Mouse (Mus musculus) heart, embryonic 10.5 days (tissue): ENCODE measurements at regions not wholly inside any gene's neighbourhood (a gene's known extent, or its start where the extent isn't known, plus 50 kb on each side); places are given as distances from the start of the nearest gene placed in this dataset.

Source experiments
- DNase-seq: peaks from one replicate; pipeline ENCODE4 v3.0.0-alpha.2; 2017; ENCODE audit warnings: low spot score
- H3K27ac ChIP-seq: fragments of 300-500 bp; sonication (generic); 2 replicates; pipeline ENCODE4 v1.5.1; 2016; ENCODE audit warnings: mild to moderate bottlenecking
- H3K27me3 ChIP-seq: fragments of 300-500 bp; sonication (generic); 2 replicates; pipeline ENCODE4 v1.6.1; 2016; ENCODE audit warnings: mild to moderate bottlenecking; ENCODE audit not compliant: poor library complexity, insufficient read depth, severe bottlenecking
- H3K36me3 ChIP-seq: fragments of 300-500 bp; sonication (generic); 2 replicates; pipeline ENCODE4 v1.6.1; 2016; ENCODE audit warnings: mild to moderate bottlenecking, moderate library complexity
- H3K4me1 ChIP-seq: fragments of 300-500 bp; sonication (generic); 2 replicates; pipeline ENCODE4 v1.6.1; 2016; ENCODE audit warnings: mild to moderate bottlenecking
- H3K4me3 ChIP-seq: fragments of 300-500 bp; sonication (generic); 2 replicates; pipeline ENCODE4 v1.5.1; 2016; ENCODE audit warnings: mild to moderate bottlenecking, moderate library complexity
- H3K9me3 ChIP-seq: fragments of 300-500 bp; sonication (generic); 2 replicates; pipeline ENCODE4 v1.6.1; 2016; ENCODE audit warnings: mild to moderate bottlenecking, moderate library complexity
- WGBS: fragments of 180-500 bp; shearing (Covaris S2); methylation state at CpG from one replicate; pipeline ENCODE4 v1.1.7; 2016; 5-methylcytosine and 5-hydroxymethylcytosine counted together

- H3K4me3 ChIP-seq = no peak overlapping the region
- 19% methylated on average over 6 of the region's 6 CpGs for WGBS
- H3K9me3 ChIP-seq = no peaks in the 10 kb centered on the region
- H3K27ac ChIP-seq = no peak overlapping the region
- no peaks in the 10 kb centered on the region for H3K27me3 ChIP-seq
- DNase-seq = no peak
- no peaks in the 10 kb centered on the region for H3K4me1 ChIP-seq
- no peaks in the 10 kb centered on the region for H3K36me3 ChIP-seq
Measured at GRCm38 (mm10) chr5:121078531-121078930, 68.6 kb upstream of the Rph3a start.

- H3K4me1 ChIP-seq = no peaks in the 10 kb centered on the region
Measured at GRCm38 (mm10) chr5:121076741-121077140, 66.8 kb upstream of the Rph3a start.

GRCm38 (mm10) chr5:121068821-121069220 is 58.9 kb upstream of the Rph3a start:
- Histone ChIP-seq H3K36me3 (no peaks in the 10 kb centered on the region), H3K9me3 (no peaks in the 10 kb centered on the region), H3K27ac (no peak overlapping the region), H3K4me1 (no peaks in the 10 kb centered on the region), H3K27me3 (no peaks in the 10 kb centered on the region), H3K4me3 (no peak overlapping the region)
- WGBS = 3% methylated on average over 11 of the region's 11 CpGs
- peak; percentile 83 for DNase-seq

More at GRCm38 (mm10) chr5:121076741-121077140, 66.8 kb upstream of the Rph3a start:
- Histone ChIP-seq H3K4me3 (no peak overlapping the region), H3K27me3 (no peaks in the 10 kb centered on the region), H3K9me3 (no peaks in the 10 kb centered on the region), H3K27ac (no peak overlapping the region), H3K36me3 (no peaks in the 10 kb centered on the region)
- DNase-seq = no peak
- WGBS = 74% methylated on average over 7 of the region's 7 CpGs

DNA sequence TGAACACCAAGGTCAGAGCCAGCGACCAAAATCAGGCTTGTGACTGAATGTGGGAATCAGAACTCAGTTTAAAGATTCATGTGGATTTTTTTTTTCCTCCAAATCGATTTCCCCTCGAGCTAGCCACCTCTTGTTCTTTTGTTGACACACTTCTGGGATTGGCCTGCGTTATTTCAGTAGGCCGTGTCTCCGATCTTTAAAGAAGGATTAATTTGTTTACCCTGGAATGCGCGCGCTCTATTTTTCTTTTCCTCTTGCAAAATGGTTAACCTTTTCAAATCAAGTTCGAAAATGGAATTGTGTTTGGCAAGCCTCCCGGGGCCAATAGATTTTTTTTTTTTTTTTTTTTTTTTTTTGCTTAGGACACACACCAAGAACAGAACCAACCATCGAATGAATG is 54.8 kb upstream of the Rph3a start:
- Histone ChIP-seq H3K36me3 (no peaks in the 10 kb centered on the region), H3K9me3 (no peaks in the 10 kb centered on the region), H3K4me3 (no peak overlapping the region), H3K27me3 (no peaks in the 10 kb centered on the region), H3K4me1 (no peaks in the 10 kb centered on the region), H3K27ac (no peak overlapping the region)
- DNase-seq = no peak
- 77% methylated on average over 12 of the region's 12 CpGs for WGBS

DNA sequence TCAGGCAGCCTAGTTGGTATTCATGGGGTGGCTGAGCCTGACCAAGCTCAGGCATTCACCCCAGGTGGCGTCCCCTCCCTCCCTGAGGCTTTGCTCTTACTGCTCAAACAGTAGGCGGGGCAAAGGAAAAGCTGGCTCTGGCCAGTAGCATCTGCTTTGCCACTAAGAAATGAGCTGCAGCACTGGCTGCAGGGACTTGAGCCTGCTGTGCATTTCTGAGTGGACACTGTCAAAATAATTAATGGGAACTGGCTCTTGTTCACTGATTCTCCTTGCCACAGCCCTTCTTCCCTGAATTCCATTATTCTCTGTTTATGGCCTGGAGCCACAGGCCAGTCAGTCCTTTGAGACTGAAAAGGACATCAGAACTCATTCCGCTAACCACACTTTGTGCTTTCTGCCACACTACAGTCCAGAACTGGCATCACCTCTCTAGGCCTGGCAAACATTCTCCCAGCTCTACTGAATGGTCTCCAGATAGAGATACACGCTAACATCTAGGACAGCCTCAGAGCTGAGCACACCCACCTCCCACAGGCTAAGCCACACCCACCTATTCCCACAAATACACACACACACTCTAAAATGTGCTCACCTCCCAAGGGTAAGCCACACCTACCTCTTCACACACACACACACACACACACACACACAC is 53.2 kb upstream of the Rph3a start:
- 39% methylated on average over 4 of the region's 4 CpGs for WGBS
- Histone ChIP-seq H3K27me3 (no peaks in the 10 kb centered on the region), H3K4me3 (no peak overlapping the region), H3K4me1 (no peaks in the 10 kb centered on the region), H3K27ac (no peak overlapping the region), H3K36me3 (no peaks in the 10 kb centered on the region), H3K9me3 (no peaks in the 10 kb centered on the region)
- no peak for DNase-seq

DNA sequence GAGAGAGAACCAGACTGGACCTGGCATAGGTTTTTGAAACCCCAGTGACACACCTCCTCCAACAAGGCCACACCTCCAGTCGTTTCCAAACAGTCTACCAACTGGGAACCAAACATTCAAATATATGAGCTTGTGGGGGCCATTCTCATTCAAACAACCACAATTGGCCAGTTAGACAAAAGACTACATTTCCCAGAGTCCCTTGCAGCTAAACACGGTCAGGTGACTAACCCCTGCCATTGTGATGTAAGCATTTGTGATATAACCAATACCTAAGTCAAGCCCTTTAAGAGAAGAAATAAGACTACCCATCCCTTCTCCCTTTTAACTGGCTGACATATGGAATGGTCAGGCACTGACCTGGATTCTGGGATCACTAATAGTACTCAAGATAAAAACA is 51.8 kb upstream of the Rph3a start:
- Histone ChIP-seq H3K4me1 (no peaks in the 10 kb centered on the region), H3K36me3 (no peaks in the 10 kb centered on the region), H3K9me3 (no peaks in the 10 kb centered on the region), H3K27me3 (no peaks in the 10 kb centered on the region), H3K4me3 (no peak overlapping the region), H3K27ac (no peak overlapping the region)
- WGBS = 55% methylated on average over 2 of the region's 2 CpGs
- no peak for DNase-seq
